Mouse (Mus musculus): Measurements from ENCODE around the gene Pacs1. TPM values are rescaled to one million over a fixed set of nuclear protein-coding genes. Genes with fewer than 3 reads are reported as not detected.

The Pacs1 gene
- total RNA-seq, 1 experiment: 5.4 TPM

- Histone ChIP-seq H3K4me1 (ENCODE audit: control insufficient read depth in 2 of 2, insufficient read depth in 2 of 2, low read length in 2 of 2, poor library complexity in 1 of 2) (peaks cover 0 to 4% of the 10 kb centered on the region in 2 experiments; a peak in 2 of 4 replicates), H3K4me3 (ENCODE audit: insufficient read depth in 1 of 2, low read depth in 1 of 2, low read length in 2 of 2, poor library complexity in 1 of 2, severe bottlenecking in 1 of 2) (peak overlapping the region; percentile 73 to 92), H3K9me3 (ENCODE audit: control insufficient read depth, insufficient read depth, low read depth, low read length) (no peaks in the 10 kb centered on the region), H3K36me3 (ENCODE audit: control insufficient read depth, insufficient read depth, low read length, poor library complexity, severe bottlenecking) (peaks cover 18% of the 10 kb centered on the region), H3K9ac (ENCODE audit: insufficient read depth, low read depth, low read length, poor library complexity, severe bottlenecking) (peak overlapping the region; percentile 87), H3K27ac (ENCODE audit: insufficient read depth, low read depth, low read length, poor library complexity, severe bottlenecking) (no peak overlapping the region)
- no peak for DNase-seq (ENCODE audit: low read depth, low spot score)
- TF ChIP-seq ZC3H11A (IDR thresholded peaks at IDR 0.05; ENCODE audit: borderline replicate concordance, low read depth, low read length): no peak
- TF ChIP-seq CHD2 (IDR thresholded peaks at IDR 0.05; ENCODE audit: low read depth, low read length): no peak
- in situ Hi-C loops (cut with MboI; ENCODE audit: low sequenced_read_pairs in 2 of 2, unreplicated experiment in 2 of 2): no loop called here
Measured at GRCm38 (mm10) chr19:5272326-5272795, 558 bp downstream of the Pacs1 start.

- H3K27ac ChIP-seq (ENCODE audit: insufficient read depth, low read depth, low read length, poor library complexity, severe bottlenecking): no peak overlapping the region
- H3K36me3 ChIP-seq (ENCODE audit: control insufficient read depth, insufficient read depth, low read length, poor library complexity, severe bottlenecking): peaks cover 18% of the 10 kb centered on the region
- no peak overlapping the region for H3K4me3 ChIP-seq (ENCODE audit: insufficient read depth in 1 of 2, low read depth in 1 of 2, low read length in 2 of 2, poor library complexity in 1 of 2, severe bottlenecking in 1 of 2)
- in situ Hi-C loops (cut with MboI; ENCODE audit: low sequenced_read_pairs in 2 of 2, unreplicated experiment in 2 of 2): no loop called here
- no peaks in the 10 kb centered on the region for H3K9me3 ChIP-seq (ENCODE audit: control insufficient read depth, insufficient read depth, low read depth, low read length)
- no peak overlapping the region for H3K9ac ChIP-seq (ENCODE audit: insufficient read depth, low read depth, low read length, poor library complexity, severe bottlenecking)
- peaks cover 0 to 6% of the 10 kb centered on the region in 2 experiments; a peak in 2 of 4 replicates for H3K4me1 ChIP-seq (ENCODE audit: control insufficient read depth in 2 of 2, insufficient read depth in 2 of 2, low read length in 2 of 2, poor library complexity in 1 of 2)
- TF ChIP-seq ZC3H11A (IDR thresholded peaks at IDR 0.05; ENCODE audit: borderline replicate concordance, low read depth, low read length) (no peak), HCFC1 (IDR thresholded peaks at IDR 0.05; ENCODE audit: borderline replicate concordance, insufficient read depth, low read length) (no peak), CHD2 (IDR thresholded peaks at IDR 0.05; ENCODE audit: low read depth, low read length) (no peak), MAFK (IDR thresholded peaks at IDR 0.05; ENCODE audit: insufficient read depth, low read depth, low read length) (no peak), ZNF384 (IDR thresholded peaks at IDR 0.05; ENCODE audit: low read depth, low read length) (no peak)
- DNase-seq (ENCODE audit: low read depth, low spot score): no peak
Measured at GRCm38 (mm10) chr19:5271430-5271829, 1.5 kb downstream of the Pacs1 start.

GRCm38 (mm10) chr19:5269392-5269791 is 3.5 kb downstream of the Pacs1 start:
- Histone ChIP-seq H3K27ac (ENCODE audit: insufficient read depth, low read depth, low read length, poor library complexity, severe bottlenecking) (no peak overlapping the region), H3K36me3 (ENCODE audit: control insufficient read depth, insufficient read depth, low read length, poor library complexity, severe bottlenecking) (peaks cover 5% of the 10 kb centered on the region), H3K9me3 (ENCODE audit: control insufficient read depth, insufficient read depth, low read depth, low read length) (no peaks in the 10 kb centered on the region), H3K4me3 (ENCODE audit: insufficient read depth in 1 of 2, low read depth in 1 of 2, low read length in 2 of 2, poor library complexity in 1 of 2, severe bottlenecking in 1 of 2) (no peak overlapping the region), H3K4me1 (ENCODE audit: control insufficient read depth in 2 of 2, insufficient read depth in 2 of 2, low read length in 2 of 2, poor library complexity in 1 of 2) (peaks cover 0 to 6% of the 10 kb centered on the region in 2 experiments; a peak in 2 of 4 replicates), H3K9ac (ENCODE audit: insufficient read depth, low read depth, low read length, poor library complexity, severe bottlenecking) (no peak overlapping the region)
- in situ Hi-C loops (cut with MboI; ENCODE audit: low sequenced_read_pairs in 2 of 2, unreplicated experiment in 2 of 2): no loop called here
- DNase-seq (ENCODE audit: low read depth, low spot score): no peak
- TF ChIP-seq CHD2 (IDR thresholded peaks at IDR 0.05; ENCODE audit: low read depth, low read length) (no peak), MAFK (IDR thresholded peaks at IDR 0.05; ENCODE audit: insufficient read depth, low read depth, low read length) (no peak), HCFC1 (IDR thresholded peaks at IDR 0.05; ENCODE audit: borderline replicate concordance, insufficient read depth, low read length) (no peak), ZC3H11A (IDR thresholded peaks at IDR 0.05; ENCODE audit: borderline replicate concordance, low read depth, low read length) (no peak), ZNF384 (IDR thresholded peaks at IDR 0.05; ENCODE audit: low read depth, low read length) (no peak)

- in situ Hi-C loops (cut with MboI; ENCODE audit: low sequenced_read_pairs in 2 of 2, unreplicated experiment in 2 of 2): no loop called here
- Histone ChIP-seq H3K4me3 (ENCODE audit: insufficient read depth in 1 of 2, low read depth in 1 of 2, low read length in 2 of 2, poor library complexity in 1 of 2, severe bottlenecking in 1 of 2) (no peak overlapping the region), H3K9ac (ENCODE audit: insufficient read depth, low read depth, low read length, poor library complexity, severe bottlenecking) (no peak overlapping the region), H3K4me1 (ENCODE audit: control insufficient read depth in 2 of 2, insufficient read depth in 2 of 2, low read length in 2 of 2, poor library complexity in 1 of 2) (peaks cover 0 to 6% of the 10 kb centered on the region in 2 experiments; a peak in 2 of 4 replicates), H3K9me3 (ENCODE audit: control insufficient read depth, insufficient read depth, low read depth, low read length) (no peaks in the 10 kb centered on the region), H3K27ac (ENCODE audit: insufficient read depth, low read depth, low read length, poor library complexity, severe bottlenecking) (no peak overlapping the region), H3K36me3 (ENCODE audit: control insufficient read depth, insufficient read depth, low read length, poor library complexity, severe bottlenecking) (peaks cover under 1% of the 10 kb centered on the region; the same call in 1 of the 2 replicates)
- no peak for DNase-seq (ENCODE audit: low read depth, low spot score)
- TF ChIP-seq ZC3H11A (IDR thresholded peaks at IDR 0.05; ENCODE audit: borderline replicate concordance, low read depth, low read length) (no peak), MAFK (IDR thresholded peaks at IDR 0.05; ENCODE audit: insufficient read depth, low read depth, low read length) (no peak), ZNF384 (IDR thresholded peaks at IDR 0.05; ENCODE audit: low read depth, low read length) (no peak), HCFC1 (IDR thresholded peaks at IDR 0.05; ENCODE audit: borderline replicate concordance, insufficient read depth, low read length) (no peak), CHD2 (IDR thresholded peaks at IDR 0.05; ENCODE audit: low read depth, low read length) (no peak)
Measured at GRCm38 (mm10) chr19:5268875-5269274, 4.0 kb downstream of the Pacs1 start.

- TF ChIP-seq HCFC1 (IDR thresholded peaks at IDR 0.05; ENCODE audit: borderline replicate concordance, insufficient read depth, low read length) (no peak), ZC3H11A (IDR thresholded peaks at IDR 0.05; ENCODE audit: borderline replicate concordance, low read depth, low read length) (no peak), MAFK (IDR thresholded peaks at IDR 0.05; ENCODE audit: insufficient read depth, low read depth, low read length) (no peak), CHD2 (IDR thresholded peaks at IDR 0.05; ENCODE audit: low read depth, low read length) (no peak), ZNF384 (IDR thresholded peaks at IDR 0.05; ENCODE audit: low read depth, low read length) (no peak)
- in situ Hi-C loops (cut with MboI; ENCODE audit: low sequenced_read_pairs in 2 of 2, unreplicated experiment in 2 of 2): no loop called here
Measured at GRCm38 (mm10) chr19:5268017-5268416, 4.9 kb downstream of the Pacs1 start.

More at GRCm38 (mm10) chr19:5268017-5268416, 4.9 kb downstream of the Pacs1 start:
- no peaks in the 10 kb centered on the region for H3K36me3 ChIP-seq (ENCODE audit: control insufficient read depth, insufficient read depth, low read length, poor library complexity, severe bottlenecking)
- H3K4me3 ChIP-seq (ENCODE audit: insufficient read depth in 1 of 2, low read depth in 1 of 2, low read length in 2 of 2, poor library complexity in 1 of 2, severe bottlenecking in 1 of 2): no peak overlapping the region
- no peak overlapping the region for H3K9ac ChIP-seq (ENCODE audit: insufficient read depth, low read depth, low read length, poor library complexity, severe bottlenecking)
- no peaks in the 10 kb centered on the region for H3K9me3 ChIP-seq (ENCODE audit: control insufficient read depth, insufficient read depth, low read depth, low read length)
- no peak overlapping the region for H3K27ac ChIP-seq (ENCODE audit: insufficient read depth, low read depth, low read length, poor library complexity, severe bottlenecking)
- no peak for DNase-seq (ENCODE audit: low read depth, low spot score)
- peaks cover 0 to 6% of the 10 kb centered on the region in 2 experiments; a peak in 2 of 4 replicates for H3K4me1 ChIP-seq (ENCODE audit: control insufficient read depth in 2 of 2, insufficient read depth in 2 of 2, low read length in 2 of 2, poor library complexity in 1 of 2)
